ENCODE assay signal across 10 mouse cellular contexts in genomic region chr19:6285632-6286433, GRCm38 (mm10). TPM values are rescaled to one million over a fixed set of nuclear protein-coding genes. Genes with fewer than 3 reads are reported as not detected.
DNase-seq lines count a peak whose midpoint lies in the region; ATAC-seq and TF ChIP-seq lines count a peak whose summit lies in the region.
"Had no signal": no experiment of that assay in that cellular context is flagged by ENCODE, and none has a peak within 500 bp of the region (broad histone marks: within the 10 kb centered on the region; RNA-seq: fewer than 3 reads in every experiment).

No protein-coding gene starts in this region.

- DNase-seq in heart, adult 11 months, result peak; percentile 96
- no peak for DNase-seq in heart, postnatal 14 days
- DNase-seq in testis, postnatal 14 days (ENCODE audit: low spot score), result no peak
- DNase-seq in spleen, postnatal 4 days (ENCODE audit: low spot score in 2 of 2), result no peak
- no peak for DNase-seq in thymus, postnatal 14 days
- DNase-seq: gastrocnemius, postnatal 14 days; right cerebral cortex, postnatal 4 days had no signal

- H3K27ac ChIP-seq in testis, adult 2 months (ENCODE audit: control insufficient read depth, insufficient read depth, low read depth, low read length), result peak overlapping the region; percentile 56; the same call in 1 of the 2 replicates
- peak overlapping the region; percentile 96 for H3K27ac ChIP-seq in liver, embryonic 16.5 days (ENCODE audit: low read length)
- no peak overlapping the region for H3K27ac ChIP-seq in forebrain, embryonic 16.5 days (ENCODE audit: low read length)

- ATAC-seq in liver, embryonic 16.5 days (ENCODE audit: low read depth), result peak; percentile 64
- no peak for ATAC-seq in forebrain, embryonic 16.5 days

- intact Hi-C loops in heart, postnatal 14 days (cut with DNase I), result no loop called here

- H3K4me2 ChIP-seq in liver, embryonic 16.5 days (ENCODE audit: low read depth, low read length), result peak overlapping the region; percentile 56
- H3K4me2 ChIP-seq in forebrain, embryonic 16.5 days (ENCODE audit: low read length), result no peak overlapping the region

- no peaks in the 10 kb centered on the region for H3K27me3 ChIP-seq in testis, adult 2 months (ENCODE audit: control insufficient read depth, insufficient read depth, low read length)
- H3K27me3 ChIP-seq in liver, embryonic 16.5 days (ENCODE audit: control insufficient read depth, insufficient read depth, low read depth, low read length), result no peaks in the 10 kb centered on the region
- no peaks in the 10 kb centered on the region for H3K27me3 ChIP-seq in forebrain, embryonic 16.5 days (replicated peaks; ENCODE audit: control insufficient read depth, insufficient read depth, low read length)

- peaks cover 13% of the 10 kb centered on the region for H3K4me1 ChIP-seq in testis, adult 2 months (ENCODE audit: control insufficient read depth, insufficient read depth, low read length)
- H3K4me1 ChIP-seq in liver, embryonic 16.5 days (ENCODE audit: control insufficient read depth, low read depth, low read length), result peaks cover 96% of the 10 kb centered on the region
- no peaks in the 10 kb centered on the region for H3K4me1 ChIP-seq in forebrain, embryonic 16.5 days (replicated peaks; ENCODE audit: control insufficient read depth, insufficient read depth, low read length)

- H3K9ac ChIP-seq in liver, embryonic 16.5 days (ENCODE audit: low read depth, low read length), result peak overlapping the region; percentile 54
- H3K9ac ChIP-seq in forebrain, embryonic 16.5 days (replicated peaks; ENCODE audit: low read depth, low read length), result no peak overlapping the region

- no peak overlapping the region for H3K4me3 ChIP-seq in testis, adult 2 months (ENCODE audit: control insufficient read depth, low read depth, low read length)
- no peak overlapping the region; the same call in 1 of the 2 replicates for H3K4me3 ChIP-seq in liver, embryonic 16.5 days (ENCODE audit: low read depth, low read length)
- H3K4me3 ChIP-seq in forebrain, embryonic 16.5 days (replicated peaks; ENCODE audit: low read length), result no peak overlapping the region

- no peaks in the 10 kb centered on the region for H3K9me3 ChIP-seq in liver, embryonic 16.5 days (replicated peaks; ENCODE audit: control insufficient read depth, low read length)
- H3K9me3 ChIP-seq in forebrain, embryonic 16.5 days (ENCODE audit: control insufficient read depth, low read length), result no peaks in the 10 kb centered on the region

- no peak for TF ChIP-seq CTCF in testis, adult 2 months (IDR thresholded peaks at IDR 0.05; ENCODE audit: control insufficient read depth, insufficient read depth, insufficient replicate concordance, low read depth, low read length)

- WGBS in liver, embryonic 16.5 days (ENCODE audit: insufficient replicate concordance), result 25% methylated on average over 7 of the region's 7 CpGs
- 87% methylated on average over 7 of the region's 7 CpGs for WGBS in forebrain, embryonic 16.5 days

- peaks cover 1% of the 10 kb centered on the region for H3K36me3 ChIP-seq in testis, adult 2 months (ENCODE audit: control insufficient read depth, insufficient read depth, low read length)
- peaks cover 19% of the 10 kb centered on the region for H3K36me3 ChIP-seq in liver, embryonic 16.5 days (ENCODE audit: control insufficient read depth, insufficient read depth)
- peaks cover 11% of the 10 kb centered on the region for H3K36me3 ChIP-seq in forebrain, embryonic 16.5 days (ENCODE audit: control insufficient read depth, insufficient read depth)

- TF ChIP-seq POLR2A in testis, adult 2 months (IDR thresholded peaks at IDR 0.05; ENCODE audit: control insufficient read depth, low read depth, low read length), result no peak

RNA-seq across cellular contexts. Expression of gene Ehd1, which starts 9.3 kb away (rescaled TPM):
- total RNA-seq in heart, postnatal 14 days (2021), result 100 to 1,000 TPM; 163 to 172 TPM
- polyA plus RNA-seq in testis, adult 2 months (2012; rRNA removed), result 521 and 642 TPM in 2 replicates
- polyA plus RNA-seq in liver, embryonic 16.5 days (2015; fragmentation: Nextera tagmentation; extraction: Ambion mirVana), result 62.1 and 68.6 TPM in 2 replicates
- 105 and 106 TPM in 2 replicates for polyA plus RNA-seq in forebrain, embryonic 16.5 days (2015; fragmentation: Nextera tagmentation; extraction: Ambion mirVana)

RNA-seq across cellular contexts. Expression of gene Cdc42bpg, which starts 20.4 kb away (rescaled TPM):
- total RNA-seq in heart, postnatal 14 days (2021), result 1 to 10 TPM; 8.9 to 9.8 TPM
- 5.3 and 5.4 TPM in 2 replicates for polyA plus RNA-seq in testis, adult 2 months (2012; rRNA removed)
- 0.34 and 0.40 TPM in 2 replicates for polyA plus RNA-seq in liver, embryonic 16.5 days (2015; fragmentation: Nextera tagmentation; extraction: Ambion mirVana)
- polyA plus RNA-seq in forebrain, embryonic 16.5 days (2015; fragmentation: Nextera tagmentation; extraction: Ambion mirVana), result 0.52 and 1.1 TPM in 2 replicates

RNA-seq across cellular contexts. Expression of gene Atg2a, which starts 44.4 kb away (rescaled TPM):
- 10 to 100 TPM; 20.4 to 22.7 TPM for total RNA-seq in heart, postnatal 14 days (2021)
- 40.2 and 40.5 TPM in 2 replicates for polyA plus RNA-seq in testis, adult 2 months (2012; rRNA removed)
- polyA plus RNA-seq in liver, embryonic 16.5 days (2015; fragmentation: Nextera tagmentation; extraction: Ambion mirVana), result 4.9 and 6.1 TPM in 2 replicates
- polyA plus RNA-seq in forebrain, embryonic 16.5 days (2015; fragmentation: Nextera tagmentation; extraction: Ambion mirVana), result 11.2 and 13.1 TPM in 2 replicates

RNA-seq across cellular contexts. Expression of gene Men1, which starts 48.9 kb away (rescaled TPM):
- 10 to 100 TPM; 18.2 to 18.5 TPM for total RNA-seq in heart, postnatal 14 days (2021)
- polyA plus RNA-seq in testis, adult 2 months (2012; rRNA removed), result 24.6 and 24.8 TPM in 2 replicates
- 19.5 and 21.0 TPM in 2 replicates for polyA plus RNA-seq in liver, embryonic 16.5 days (2015; fragmentation: Nextera tagmentation; extraction: Ambion mirVana)
- polyA plus RNA-seq in forebrain, embryonic 16.5 days (2015; fragmentation: Nextera tagmentation; extraction: Ambion mirVana), result 96.1 and 96.5 TPM in 2 replicates

RNA-seq across cellular contexts. Expression of gene Ppp2r5b, which starts 50.2 kb away (rescaled TPM):
- 10 to 100 TPM; 31.4 to 35.1 TPM for total RNA-seq in heart, postnatal 14 days (2021)
- polyA plus RNA-seq in testis, adult 2 months (2012; rRNA removed), result 4.6 TPM in 2 replicates
- polyA plus RNA-seq in liver, embryonic 16.5 days (2015; fragmentation: Nextera tagmentation; extraction: Ambion mirVana), result 3.5 and 3.7 TPM in 2 replicates
- polyA plus RNA-seq in forebrain, embryonic 16.5 days (2015; fragmentation: Nextera tagmentation; extraction: Ambion mirVana), result 106 and 117 TPM in 2 replicates
